Mouse (Mus musculus) small intestine, adult 2 months (tissue): Measurements from ENCODE around the gene Phldb2.

Experiments used
- CTCF ChIP-seq: fragments of 200-500 bp; IDR thresholded peaks from 2 replicates; pipeline ENCODE4 v1.5.1; 2012; ENCODE audit warnings: low read depth, mild to moderate bottlenecking, control low read depth, inconsistent platforms, low read length, moderate library complexity, mixed read lengths; ENCODE audit not compliant: insufficient replicate concordance, insufficient read length; ENCODE audit errors: extremely low read depth
- POLR2A ChIP-seq: fragments of 200-500 bp; IDR thresholded peaks from 2 replicates; pipeline ENCODE4 v1.6.1; 2012; ENCODE audit warnings: low read depth, mild to moderate bottlenecking, control low read depth, inconsistent platforms, low read length, moderate library complexity

GRCm38 (mm10) chr16:45817795-45818194 is 135.6 kb downstream of the Phldb2 start:
- TF ChIP-seq CTCF = no peak
- TF ChIP-seq POLR2A = no peak
